Mouse (Mus musculus): Measurements from ENCODE around the gene Foxn3.

The Foxn3 gene

DNA sequence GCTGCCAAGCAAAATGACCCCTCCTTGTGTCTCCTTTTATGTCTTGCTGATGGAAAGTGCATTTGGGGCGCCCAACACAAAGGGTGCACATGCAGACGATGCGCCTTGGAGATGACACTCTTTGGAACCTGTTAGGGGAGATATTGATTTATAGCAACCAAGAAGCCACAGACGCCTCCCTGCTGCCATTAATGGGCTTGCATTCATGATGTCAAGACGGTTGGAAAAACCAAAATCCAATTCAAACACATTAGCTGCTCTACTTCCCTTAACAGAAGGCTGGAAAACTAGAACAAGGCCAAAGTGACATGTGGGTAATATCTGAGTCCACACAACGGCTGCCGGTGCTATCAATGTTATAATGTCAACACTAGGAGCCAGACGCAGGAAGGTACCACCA lies 314.8 kb downstream of the Foxn3 start:
- DNase-seq (ENCODE audit: low spot score): no peak

DNA sequence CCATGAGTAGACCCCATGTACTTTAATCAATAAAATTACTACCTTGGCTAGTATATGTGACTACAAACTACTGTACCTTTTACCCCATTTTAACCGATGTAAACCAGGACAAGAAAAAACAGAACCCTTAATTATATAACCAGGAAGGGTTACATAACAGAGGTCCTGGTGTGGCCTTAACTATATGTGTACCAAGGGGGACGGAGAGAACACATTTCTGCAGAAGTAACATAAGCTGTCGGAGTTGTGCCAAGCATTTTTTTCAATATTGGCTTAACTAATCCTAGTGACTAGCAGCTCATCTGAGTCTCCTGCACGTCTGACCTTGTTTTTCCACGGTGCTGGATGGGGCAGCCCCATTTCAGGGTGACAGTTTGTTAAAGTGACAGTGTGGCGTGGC lies 315.4 kb downstream of the Foxn3 start:
- DNase-seq (ENCODE audit: low spot score): no peak

DNA sequence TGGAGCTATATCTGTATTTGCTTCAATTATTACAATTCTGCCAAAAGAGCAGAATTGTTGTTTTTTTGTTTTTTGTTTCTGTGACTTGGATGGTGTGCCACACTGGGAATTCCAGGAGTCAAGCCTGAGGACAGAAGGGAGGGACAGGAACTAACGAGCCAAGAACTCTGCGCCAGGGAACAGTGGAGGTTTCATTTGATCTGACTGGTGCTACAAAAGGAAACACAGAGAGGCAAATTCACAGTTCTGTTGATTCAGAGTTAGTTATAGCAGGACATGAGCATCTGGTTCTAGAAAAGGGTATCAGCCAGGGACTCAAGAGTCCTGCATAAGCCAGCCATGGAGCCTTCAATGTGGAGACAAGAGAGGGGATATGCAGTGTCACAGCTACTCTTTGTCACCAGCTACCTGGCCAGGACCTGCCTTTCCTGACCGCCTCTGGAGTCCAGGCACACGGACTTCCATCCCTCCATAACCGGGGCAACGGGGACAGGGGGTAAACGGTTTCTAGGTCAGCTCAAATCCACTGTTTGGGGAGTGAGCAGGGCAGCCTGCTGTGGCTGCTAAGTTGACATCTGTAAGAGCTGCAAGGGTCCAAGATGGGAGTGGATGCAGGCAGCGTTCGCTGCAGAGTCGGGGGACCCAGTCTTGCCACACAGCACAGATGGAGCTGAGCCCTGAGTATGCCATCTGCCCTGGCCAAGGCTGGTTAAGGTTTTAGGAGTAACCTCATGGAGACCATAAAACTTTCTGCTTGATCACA lies 316.2 kb downstream of the Foxn3 start:
- DNase-seq (ENCODE audit: low spot score): no peak

DNA sequence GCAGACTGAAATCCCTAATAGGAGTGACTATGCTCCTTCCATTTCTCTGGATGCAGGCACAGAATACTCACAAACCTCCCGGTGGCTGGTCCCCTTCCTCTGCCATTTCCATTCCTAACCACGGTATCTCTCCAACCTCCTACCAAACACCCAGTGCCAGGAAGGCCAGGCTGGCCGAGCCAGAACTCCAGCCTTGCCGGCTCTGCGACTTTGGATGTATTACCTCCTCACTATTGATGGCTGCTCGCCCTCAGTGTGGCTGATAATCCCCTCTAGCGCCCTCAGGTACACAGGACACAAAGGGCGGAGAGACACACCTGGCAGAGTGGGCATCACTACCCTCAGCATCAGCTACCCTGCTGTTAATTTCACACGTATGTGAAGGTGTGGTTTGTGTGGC lies 318.7 kb downstream of the Foxn3 start:
- no peak for DNase-seq (ENCODE audit: low spot score)

DNA sequence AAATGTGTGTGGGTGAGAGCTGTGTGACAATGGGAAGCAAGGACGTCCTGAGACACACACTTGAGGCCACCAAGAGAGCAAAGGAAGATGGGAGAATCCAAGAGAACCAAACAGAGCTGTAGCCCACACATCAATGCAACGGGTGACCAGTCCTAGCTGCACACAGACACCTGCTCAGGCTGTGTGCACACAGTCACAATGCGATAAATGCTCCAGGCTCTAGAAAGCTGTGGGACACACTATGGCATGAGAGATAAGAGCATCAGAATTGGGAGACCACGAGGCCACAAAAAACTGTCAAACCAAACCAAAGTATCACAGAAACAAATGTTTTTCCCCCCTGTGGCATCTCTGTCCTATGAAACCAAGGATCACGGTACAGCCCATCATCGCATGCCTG lies 319.1 kb downstream of the Foxn3 start:
- DNase-seq (ENCODE audit: low spot score): no peak

- DNase-seq (ENCODE audit: low spot score): no peak
These were observed 320.1 kb downstream of the Foxn3 start for GRCm38 (mm10) chr12:99243316-99243715.

DNA sequence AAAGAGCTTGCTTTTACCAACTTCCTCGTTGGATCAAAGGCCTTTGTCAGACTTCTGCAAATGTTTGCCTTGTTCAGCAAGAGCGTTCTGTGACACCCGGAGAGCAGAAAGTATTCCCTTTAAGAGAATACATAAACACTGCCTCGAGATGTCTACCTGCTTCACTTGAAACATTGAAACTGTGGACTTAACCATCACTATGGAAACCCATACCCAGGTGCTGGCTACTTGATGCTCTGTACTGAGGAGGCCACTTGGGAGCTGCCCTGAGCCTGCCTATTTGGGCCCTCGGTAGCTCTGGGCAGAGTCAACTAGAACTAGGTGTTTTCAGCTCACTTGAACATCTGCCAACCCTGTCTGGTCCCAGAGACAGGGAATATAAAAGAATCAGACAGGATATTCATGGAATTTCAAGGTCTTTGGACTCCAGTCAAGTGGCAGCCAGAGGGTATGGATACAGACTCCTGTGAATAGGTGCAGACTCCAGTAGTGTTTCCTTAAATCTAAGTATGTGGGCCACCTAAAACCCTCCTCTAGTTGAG lies 323.1 kb downstream of the Foxn3 start:
- DNase-seq (ENCODE audit: low spot score): no peak

DNA sequence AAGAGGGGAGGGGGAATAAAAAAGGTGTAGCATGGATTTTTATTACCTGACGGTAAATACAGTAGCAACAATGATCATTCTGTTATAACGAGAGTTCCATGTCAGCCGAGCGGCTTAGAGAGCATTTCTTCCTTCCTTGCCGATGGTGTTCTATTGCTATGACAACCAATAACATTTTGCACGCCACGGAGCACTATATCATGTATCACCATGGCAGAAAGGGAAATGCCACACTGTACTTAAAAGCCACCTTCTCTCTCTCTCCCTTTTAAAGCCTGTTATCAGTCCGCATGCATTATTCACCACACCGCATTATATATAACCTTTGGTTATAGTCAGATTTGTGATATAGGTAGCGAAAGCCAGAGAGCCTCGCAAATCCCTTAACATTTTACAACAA lies 323.6 kb downstream of the Foxn3 start:
- no peak for DNase-seq (ENCODE audit: low spot score)

DNA sequence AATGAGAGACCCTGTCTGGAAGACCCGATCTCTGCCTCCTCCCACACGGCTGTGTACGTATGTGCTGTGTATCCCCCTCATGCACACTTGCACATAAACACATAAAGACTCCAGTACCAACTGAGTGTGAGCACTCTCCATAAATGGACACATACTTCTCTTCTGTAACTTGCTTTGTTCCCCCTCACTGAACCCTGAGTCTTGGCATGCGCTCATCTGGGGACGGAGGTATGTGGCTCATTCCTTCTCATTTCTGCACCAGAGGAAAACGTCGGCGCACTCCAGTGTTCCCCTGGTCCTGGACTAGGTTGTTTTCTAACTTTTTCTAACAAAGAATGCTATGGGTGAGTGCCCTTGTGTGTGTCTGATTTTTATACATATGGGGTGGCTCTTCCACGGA lies 325.9 kb downstream of the Foxn3 start:
- no peak for DNase-seq (ENCODE audit: low spot score)

- no peak for DNase-seq (ENCODE audit: low spot score)
These were observed 329.0 kb downstream of the Foxn3 start for GRCm38 (mm10) chr12:99234346-99234745.

GRCm38 (mm10) chr12:99233386-99233785 lies 330.0 kb downstream of the Foxn3 start:
- DNase-seq (ENCODE audit: low spot score): no peak

- DNase-seq (ENCODE audit: low spot score): no peak
These were observed 330.9 kb downstream of the Foxn3 start for GRCm38 (mm10) chr12:99232478-99232877.

GRCm38 (mm10) chr12:99231321-99231720 lies 332.1 kb downstream of the Foxn3 start:
- no peak for DNase-seq (ENCODE audit: low spot score)

DNA sequence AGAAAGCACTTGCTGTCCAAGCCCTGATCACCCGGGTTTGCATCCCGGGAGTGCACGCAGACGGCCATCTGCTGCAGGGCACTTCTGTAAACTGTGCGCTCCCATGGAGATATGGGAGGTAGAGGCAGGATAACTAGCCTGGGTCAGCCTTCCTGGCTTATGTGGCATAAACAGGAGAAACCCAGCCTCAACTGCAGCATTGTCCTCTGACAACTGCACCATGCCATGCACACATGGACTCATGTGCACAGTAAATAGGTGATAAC lies 332.7 kb downstream of the Foxn3 start:
- DNase-seq (ENCODE audit: low spot score): no peak

DNA sequence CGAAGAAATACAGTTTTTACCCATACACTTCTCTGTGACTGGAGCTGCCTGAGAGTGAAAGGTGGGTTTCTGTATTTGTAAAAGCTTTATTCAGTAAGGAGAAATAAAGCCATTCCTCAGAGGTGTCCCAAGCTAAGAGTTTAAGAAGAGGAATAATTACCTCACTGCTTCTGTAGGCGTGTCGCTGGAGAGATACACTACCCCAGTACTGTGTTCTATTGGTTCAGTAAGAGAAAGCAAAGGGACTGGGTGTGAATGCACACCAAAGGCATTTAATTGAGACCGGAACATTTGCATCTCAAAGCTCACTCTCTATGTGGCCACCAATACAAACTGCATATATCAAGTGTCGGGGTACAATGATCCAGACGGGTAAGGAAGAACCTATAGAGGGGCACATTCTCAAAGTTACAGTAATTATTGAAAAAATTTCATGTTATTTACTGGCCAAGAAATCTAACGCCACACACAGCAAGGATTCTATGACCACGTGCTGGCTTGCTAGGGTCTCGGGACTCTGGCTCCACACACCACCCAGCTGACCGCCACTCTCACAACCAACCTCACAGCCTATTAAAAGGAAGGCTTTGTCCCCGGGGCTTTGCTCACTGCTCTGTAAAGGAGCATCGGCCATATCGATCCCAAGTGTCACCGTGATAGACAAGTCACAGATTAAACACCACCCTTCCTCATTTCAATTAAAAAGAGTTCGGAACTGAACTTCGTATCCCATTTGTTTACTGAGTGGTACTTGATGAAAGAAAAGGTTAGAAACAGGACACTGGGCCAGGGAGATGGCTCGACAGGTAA lies 333.2 kb downstream of the Foxn3 start:
- DNase-seq (ENCODE audit: low spot score): no peak

DNA sequence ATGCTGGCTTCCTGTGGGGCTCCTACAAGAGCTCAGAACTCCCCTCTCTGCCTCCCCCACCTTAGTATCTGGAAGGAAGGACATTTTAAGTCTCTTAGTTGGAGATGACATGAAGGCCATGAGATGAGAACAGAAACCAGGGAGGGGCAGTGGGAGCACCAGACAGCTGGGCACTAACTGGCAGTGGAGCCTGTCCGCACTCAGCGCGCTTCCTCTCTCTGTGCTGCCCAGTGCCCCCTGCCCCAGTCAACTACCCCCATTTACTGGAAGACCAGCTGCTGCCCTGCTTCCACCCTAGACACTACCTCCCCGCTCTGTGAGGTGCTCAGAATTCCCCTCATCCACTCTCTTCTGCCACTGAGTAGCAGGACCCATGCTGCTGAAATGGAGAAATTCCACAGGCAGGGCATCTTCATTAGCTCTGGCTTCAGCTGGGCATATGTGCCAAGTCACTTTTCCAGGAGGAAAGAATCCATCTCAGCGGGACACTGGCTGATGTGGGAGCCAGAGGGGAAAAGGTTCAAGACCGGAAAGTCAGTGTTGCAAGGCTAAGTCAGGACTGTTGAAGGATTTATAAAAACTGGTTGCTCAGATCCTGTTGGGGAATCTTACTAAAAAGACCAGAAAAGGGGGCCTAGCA lies 335.9 kb downstream of the Foxn3 start:
- DNase-seq (ENCODE audit: low spot score): no peak

- no peak for DNase-seq (ENCODE audit: low spot score)
These were observed 338.3 kb downstream of the Foxn3 start for GRCm38 (mm10) chr12:99224863-99225603.

DNA sequence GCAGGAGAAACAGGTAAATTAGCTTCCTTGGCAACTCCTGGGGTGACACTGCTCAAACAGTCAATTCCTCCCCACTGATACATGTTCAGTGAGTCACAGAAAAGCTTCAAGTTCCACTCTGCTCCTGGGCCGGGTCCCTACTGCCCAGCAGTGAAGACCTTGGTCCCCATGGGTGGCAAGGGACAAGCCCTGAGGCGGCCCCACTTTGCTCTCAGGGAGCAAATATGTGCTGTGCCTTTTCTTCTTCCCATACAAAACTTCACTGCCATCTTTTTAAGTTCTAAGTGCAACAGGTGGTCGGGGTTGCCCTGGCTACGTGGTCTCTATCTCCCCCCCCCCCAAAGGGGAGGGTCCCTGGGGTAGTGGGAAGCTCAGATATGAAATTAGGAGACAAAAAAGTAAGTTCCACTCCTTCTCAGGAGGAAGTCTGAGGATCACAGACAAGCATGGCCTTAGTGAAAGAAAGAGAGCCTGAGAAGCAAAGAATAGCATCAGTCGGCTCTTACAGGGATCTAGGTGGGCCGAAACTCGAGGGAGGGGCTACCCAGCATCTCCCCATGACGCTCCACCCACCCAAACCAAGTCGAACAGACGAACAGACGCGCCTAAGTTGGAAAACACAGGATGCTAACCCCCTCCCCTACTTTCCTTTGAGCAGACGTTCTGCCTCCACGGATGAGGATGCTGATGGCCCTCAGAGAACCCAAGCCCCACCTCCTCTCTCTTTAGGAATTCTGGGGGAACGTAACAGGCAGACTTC lies 342.1 kb downstream of the Foxn3 start:
- no peak for DNase-seq (ENCODE audit: low spot score)

DNA sequence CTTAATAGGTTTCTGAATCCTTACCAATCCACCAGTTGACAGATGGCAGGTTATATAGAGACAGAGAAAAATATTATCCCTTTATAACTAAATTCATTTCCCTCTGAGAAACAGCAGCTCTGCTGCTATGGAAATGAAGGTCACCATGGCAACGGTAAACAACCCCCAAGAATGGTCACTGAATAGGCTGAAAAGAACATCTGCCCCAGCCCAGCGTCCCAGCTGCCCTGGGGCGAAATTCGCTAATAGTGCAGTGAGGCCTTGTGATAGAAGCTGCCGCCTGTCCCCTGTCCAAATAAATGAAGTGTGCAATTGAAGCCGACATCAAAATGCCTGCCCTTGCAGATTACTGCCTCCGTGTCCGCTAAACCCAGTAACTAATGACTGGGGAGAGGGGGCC lies 343.0 kb downstream of the Foxn3 start:
- no peak for DNase-seq (ENCODE audit: low spot score)

DNA sequence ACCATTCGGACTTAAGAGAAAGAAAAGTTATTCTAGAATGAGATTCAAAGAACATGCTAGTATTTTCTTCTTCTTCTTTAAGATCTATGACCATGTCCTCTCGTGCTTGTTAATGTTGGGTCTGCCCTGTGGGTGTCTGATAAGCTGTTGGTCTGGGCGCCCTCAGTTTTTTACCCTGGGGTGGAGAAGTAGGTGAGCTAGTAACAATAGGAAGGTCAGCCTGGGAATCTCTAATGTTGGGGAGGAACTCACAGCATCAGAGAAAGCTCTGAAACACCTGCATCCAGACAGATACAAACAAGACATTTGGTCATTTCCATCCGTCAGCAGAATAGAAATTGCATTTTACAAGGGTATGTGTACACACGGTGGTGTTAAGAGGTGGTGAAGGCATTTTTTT lies 343.6 kb downstream of the Foxn3 start:
- no peak for DNase-seq (ENCODE audit: low spot score)

- DNase-seq (ENCODE audit: low spot score): no peak
These were observed 346.2 kb downstream of the Foxn3 start for GRCm38 (mm10) chr12:99217145-99217698.
